Mouse (Mus musculus) forebrain, embryonic 16.5 days (tissue): ENCODE results near the gene Bach2. TPM values are rescaled to one million over a fixed set of nuclear protein-coding genes. Genes with fewer than 3 reads are reported as not detected.

ENCODE experiments used
- ATAC-seq: fragments of 200-750 bp; cut with Nextera tagmentation; 2 replicates; pipeline ENCODE4 v1.8.0; 2017; ENCODE audit warnings: mild to moderate bottlenecking, moderate library complexity
- H3K27ac ChIP-seq: fragments of 300-500 bp; sonication (generic); 2 replicates; pipeline ENCODE4 v1.5.1; 2014; ENCODE audit warnings: low read length, control low read depth
- H3K27me3 ChIP-seq: fragments of 300-500 bp; sonication (generic); replicated peaks from 2 replicates; pipeline ENCODE4 v1.6.1; 2014; ENCODE audit warnings: low read length; ENCODE audit not compliant: control insufficient read depth, insufficient read depth
- H3K36me3 ChIP-seq: fragments of 300-500 bp; sonication (generic); 2 replicates; pipeline ENCODE4 v1.6.1; 2014; ENCODE audit not compliant: control insufficient read depth, insufficient read depth
- H3K4me1 ChIP-seq: fragments of 300-500 bp; sonication (generic); replicated peaks from 2 replicates; pipeline ENCODE4 v1.6.1; 2014; ENCODE audit warnings: low read length; ENCODE audit not compliant: control insufficient read depth, insufficient read depth
- H3K4me2 ChIP-seq: fragments of 300-500 bp; sonication (generic); 2 replicates; pipeline ENCODE4 v1.6.1; 2014; ENCODE audit warnings: mild to moderate bottlenecking, low read length, control low read depth
- H3K4me3 ChIP-seq: fragments of 300-500 bp; sonication (generic); replicated peaks from 2 replicates; pipeline ENCODE4 v1.5.1; 2014; ENCODE audit warnings: mild to moderate bottlenecking, low read length, control low read depth
- H3K9ac ChIP-seq: fragments of 300-500 bp; sonication (generic); replicated peaks from 2 replicates; pipeline ENCODE4 v1.6.1; 2014; ENCODE audit warnings: low read depth, low read length, control low read depth
- H3K9me3 ChIP-seq: fragments of 300-500 bp; sonication (generic); 2 replicates; pipeline ENCODE4 v1.6.1; 2016; ENCODE audit warnings: low read length; ENCODE audit not compliant: control insufficient read depth
- WGBS: fragments of 180-500 bp; shearing (Covaris S2); extraction: QIAGEN DNeasy Blood & Tissue Kit; methylation state at CpG from one replicate; pipeline ENCODE4 v1.1.7; 2014; 5-methylcytosine and 5-hydroxymethylcytosine counted together
- polyA plus RNA-seq: library from polyadenylated mRNA; unstranded; fragments of >200 nt; fragmentation: Nextera tagmentation; extraction: Ambion mirVana; gene quantifications from 2 replicates; pipeline ENCODE4 v1.2.1, GENCODE M21; 2015

Gene Bach2
- polyA plus RNA-seq, 1 experiment from 2014 or later, result 33.3 TPM

GRCm38 (mm10) chr4:32430981-32431380 lies 192.4 kb downstream of the Bach2 start:
- WGBS, result 6% methylated on average over 7 of the region's 7 CpGs
- no peaks in the 10 kb centered on the region for H3K9me3 ChIP-seq
- H3K4me1 ChIP-seq, result peaks cover 59% of the 10 kb centered on the region
- H3K4me3 ChIP-seq, result no peak overlapping the region
- 0 out of 2 replicates have a peak overlapping the region, but pooled peaks have one; percentile 8 for H3K4me2 ChIP-seq
- no peak for ATAC-seq
- H3K27ac ChIP-seq, result peak overlapping the region; percentile 46
- H3K9ac ChIP-seq, result no peak overlapping the region
- H3K36me3 ChIP-seq, result no peaks in the 10 kb centered on the region
- no peaks in the 10 kb centered on the region for H3K27me3 ChIP-seq

- Histone ChIP-seq H3K4me2 (peak overlapping the region; percentile 39), H3K27me3 (no peaks in the 10 kb centered on the region), H3K4me3 (no peak overlapping the region), H3K9me3 (no peaks in the 10 kb centered on the region), H3K9ac (0 out of 2 replicates have a peak overlapping the region, but pooled peaks have one; percentile 8), H3K36me3 (no peaks in the 10 kb centered on the region), H3K27ac (peak overlapping the region; percentile 70), H3K4me1 (peaks cover 66% of the 10 kb centered on the region)
- ATAC-seq, result 0 out of 2 replicates have a peak, but pooled peaks have one; percentile 5
- WGBS, result 15% methylated on average over 10 of the region's 10 CpGs
Observed at GRCm38 (mm10) chr4:32432271-32432781, 193.7 kb downstream of the Bach2 start.

GRCm38 (mm10) chr4:32432945-32433344 lies 194.3 kb downstream of the Bach2 start:
- Histone ChIP-seq H3K27ac (peak overlapping the region; percentile 61), H3K27me3 (no peaks in the 10 kb centered on the region), H3K9me3 (no peaks in the 10 kb centered on the region), H3K36me3 (no peaks in the 10 kb centered on the region), H3K4me3 (no peak overlapping the region), H3K4me2 (no peak overlapping the region), H3K4me1 (peaks cover 66% of the 10 kb centered on the region), H3K9ac (no peak overlapping the region)
- WGBS, result 20% methylated on average over 6 of the region's 6 CpGs
- no peak for ATAC-seq

- no peaks in the 10 kb centered on the region for H3K9me3 ChIP-seq
- ATAC-seq, result no peak
- no peaks in the 10 kb centered on the region for H3K27me3 ChIP-seq
- no peak overlapping the region for H3K9ac ChIP-seq
- peaks cover 53% of the 10 kb centered on the region for H3K4me1 ChIP-seq
- H3K27ac ChIP-seq, result no peak overlapping the region
- H3K4me3 ChIP-seq, result no peak overlapping the region
- 76% methylated on average over 1 of the region's 1 CpGs for WGBS
- H3K36me3 ChIP-seq, result no peaks in the 10 kb centered on the region
- H3K4me2 ChIP-seq, result no peak overlapping the region
Observed at GRCm38 (mm10) chr4:32434612-32435011, 196.0 kb downstream of the Bach2 start.

- peaks cover 19% of the 10 kb centered on the region for H3K4me1 ChIP-seq
- H3K9me3 ChIP-seq, result no peaks in the 10 kb centered on the region
- peak; percentile 28 for ATAC-seq
- H3K4me2 ChIP-seq, result no peak overlapping the region
- WGBS, result 60% methylated on average over 11 of the region's 11 CpGs
- H3K27ac ChIP-seq, result no peak overlapping the region
- no peaks in the 10 kb centered on the region for H3K36me3 ChIP-seq
- no peak overlapping the region for H3K4me3 ChIP-seq
- H3K9ac ChIP-seq, result no peak overlapping the region
- H3K27me3 ChIP-seq, result no peaks in the 10 kb centered on the region
Observed at GRCm38 (mm10) chr4:32439974-32440739, 201.6 kb downstream of the Bach2 start.

GRCm38 (mm10) chr4:32440740-32441072 lies 202.1 kb downstream of the Bach2 start:
- Histone ChIP-seq H3K27ac (no peak overlapping the region), H3K4me2 (no peak overlapping the region), H3K9ac (no peak overlapping the region), H3K4me3 (no peak overlapping the region), H3K9me3 (no peaks in the 10 kb centered on the region), H3K36me3 (no peaks in the 10 kb centered on the region), H3K4me1 (peaks cover 19% of the 10 kb centered on the region), H3K27me3 (no peaks in the 10 kb centered on the region)
- 0 out of 2 replicates have a peak, but pooled peaks have one; percentile 11 for ATAC-seq
- WGBS, result 88% methylated on average over 6 of the region's 6 CpGs

GRCm38 (mm10) chr4:32444671-32445196 lies 206.1 kb downstream of the Bach2 start:
- no peak overlapping the region for H3K27ac ChIP-seq
- WGBS, result 85% methylated on average over 1 of the region's 1 CpGs
- H3K36me3 ChIP-seq, result no peaks in the 10 kb centered on the region
- H3K9me3 ChIP-seq, result no peaks in the 10 kb centered on the region
- no peak overlapping the region for H3K9ac ChIP-seq
- peaks cover 9% of the 10 kb centered on the region for H3K4me1 ChIP-seq
- H3K27me3 ChIP-seq, result no peaks in the 10 kb centered on the region
- no peak for ATAC-seq
- no peak overlapping the region for H3K4me3 ChIP-seq
- H3K4me2 ChIP-seq, result no peak overlapping the region

- Histone ChIP-seq H3K27me3 (no peaks in the 10 kb centered on the region), H3K9ac (no peak overlapping the region), H3K4me3 (no peak overlapping the region), H3K4me2 (no peak overlapping the region), H3K36me3 (no peaks in the 10 kb centered on the region), H3K4me1 (no peaks in the 10 kb centered on the region), H3K9me3 (no peaks in the 10 kb centered on the region), H3K27ac (no peak overlapping the region)
- 95% methylated on average over 3 of the region's 3 CpGs for WGBS
- ATAC-seq, result no peak
Observed at GRCm38 (mm10) chr4:32447850-32448249, 209.2 kb downstream of the Bach2 start.

GRCm38 (mm10) chr4:32461986-32462385 lies 223.4 kb downstream of the Bach2 start:
- no peak overlapping the region for H3K4me3 ChIP-seq
- 62% methylated on average over 7 of the region's 7 CpGs for WGBS
- no peak for ATAC-seq
- no peaks in the 10 kb centered on the region for H3K9me3 ChIP-seq
- H3K4me1 ChIP-seq, result peaks cover 14% of the 10 kb centered on the region
- no peak overlapping the region for H3K9ac ChIP-seq
- H3K27ac ChIP-seq, result peak overlapping the region; percentile 41; the same call in 1 of the 2 replicates
- no peaks in the 10 kb centered on the region for H3K36me3 ChIP-seq
- no peaks in the 10 kb centered on the region for H3K27me3 ChIP-seq
- H3K4me2 ChIP-seq, result no peak overlapping the region
